Mouse (Mus musculus) midbrain, embryonic 10.5 days (tissue): ENCODE measurements around the gene Efhb. TPM values are rescaled to one million over a fixed set of nuclear protein-coding genes. Genes with fewer than 3 reads are reported as not detected.

Source experiments
- DNase-seq: peaks from one replicate; pipeline ENCODE4 v3.0.0-alpha.2; 2017; ENCODE audit warnings: low spot score
- H3K27ac ChIP-seq: fragments of 300-500 bp; sonication (generic); replicated peaks from 2 replicates; pipeline ENCODE4 v1.5.1; 2016; ENCODE audit warnings: mild to moderate bottlenecking
- H3K27me3 ChIP-seq: fragments of 300-500 bp; sonication (generic); 2 replicates; pipeline ENCODE4 v1.6.1; 2016; ENCODE audit warnings: low read depth, mild to moderate bottlenecking; ENCODE audit not compliant: poor library complexity, severe bottlenecking
- H3K36me3 ChIP-seq: fragments of 300-500 bp; sonication (generic); 2 replicates; pipeline ENCODE4 v1.6.1; 2016; ENCODE audit warnings: mild to moderate bottlenecking, moderate library complexity
- H3K4me1 ChIP-seq: fragments of 300-500 bp; sonication (generic); 2 replicates; pipeline ENCODE4 v1.6.1; 2016
- H3K4me3 ChIP-seq: fragments of 300-500 bp; sonication (generic); 2 replicates; pipeline ENCODE4 v1.5.1; 2016; ENCODE audit warnings: mild to moderate bottlenecking, moderate library complexity
- H3K9me3 ChIP-seq: fragments of 300-500 bp; sonication (generic); replicated peaks from 2 replicates; pipeline ENCODE4 v1.6.1; 2016; ENCODE audit warnings: mild to moderate bottlenecking
- WGBS: fragments of 180-500 bp; shearing (Covaris S2); methylation state at CpG from one replicate; pipeline ENCODE4 v1.1.7; 2016; 5-methylcytosine and 5-hydroxymethylcytosine counted together
- polyA plus RNA-seq: library from polyadenylated mRNA; unstranded; fragments of >200 nt; fragmentation: Nextera tagmentation; extraction: Ambion mirVana; gene quantifications from 2 replicates; pipeline ENCODE4 v1.2.1, GENCODE M21; 2016

The Efhb gene
- polyA plus RNA-seq, 1 experiment from 2014 or later: 0.85 TPM

DNA sequence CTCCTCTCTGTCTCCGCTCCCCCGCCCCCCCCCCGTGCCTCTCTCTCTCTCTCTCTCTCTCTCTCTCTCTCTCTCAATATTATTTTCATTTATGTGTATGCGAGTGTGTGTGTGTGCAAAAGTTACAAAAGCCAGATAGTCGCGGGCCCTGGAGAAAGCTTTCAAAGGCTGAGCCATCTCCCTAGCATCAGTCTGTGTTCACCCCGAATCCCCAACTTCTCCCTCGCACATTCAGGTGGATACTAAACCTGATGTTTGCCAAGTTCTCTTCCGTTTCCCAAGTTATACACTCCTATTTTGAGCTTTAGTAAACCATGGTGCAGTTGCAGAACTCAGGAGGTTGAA lies 347 bp upstream of the Efhb start:
- Histone ChIP-seq H3K27me3 (no peaks in the 10 kb centered on the region), H3K9me3 (no peaks in the 10 kb centered on the region), H3K36me3 (no peaks in the 10 kb centered on the region), H3K27ac (peak overlapping the region; percentile 84), H3K4me3 (peak overlapping the region; percentile 55), H3K4me1 (peaks cover 15% of the 10 kb centered on the region)
- WGBS: 26% methylated on average over 7 of the region's 9 CpGs
- no peak for DNase-seq

DNA sequence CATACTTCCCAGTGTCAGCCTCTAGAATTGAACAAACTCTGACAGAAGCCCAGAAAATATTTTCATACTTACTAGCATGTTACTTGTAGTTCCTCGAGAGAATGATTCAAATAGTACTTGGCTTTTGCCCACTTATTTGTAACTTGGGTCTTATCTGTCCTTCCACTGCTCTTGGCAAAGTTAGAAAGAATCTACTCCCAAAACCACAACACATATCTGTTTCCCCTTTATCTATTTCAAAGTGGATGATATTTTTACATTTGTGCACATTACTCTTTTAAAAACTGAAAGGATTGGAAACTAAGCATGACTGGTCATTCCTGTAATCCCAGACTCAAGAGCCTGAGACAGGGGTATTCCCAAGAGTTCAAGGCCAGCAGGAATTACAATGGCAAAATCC lies 6.4 kb downstream of the Efhb start:
- H3K4me3 ChIP-seq: no peak overlapping the region
- no peaks in the 10 kb centered on the region for H3K27me3 ChIP-seq
- no peaks in the 10 kb centered on the region for H3K4me1 ChIP-seq
- 71% methylated on average over 1 of the region's 1 CpGs for WGBS
- H3K9me3 ChIP-seq: no peaks in the 10 kb centered on the region
- no peak overlapping the region for H3K27ac ChIP-seq
- no peak for DNase-seq
- no peaks in the 10 kb centered on the region for H3K36me3 ChIP-seq

DNA sequence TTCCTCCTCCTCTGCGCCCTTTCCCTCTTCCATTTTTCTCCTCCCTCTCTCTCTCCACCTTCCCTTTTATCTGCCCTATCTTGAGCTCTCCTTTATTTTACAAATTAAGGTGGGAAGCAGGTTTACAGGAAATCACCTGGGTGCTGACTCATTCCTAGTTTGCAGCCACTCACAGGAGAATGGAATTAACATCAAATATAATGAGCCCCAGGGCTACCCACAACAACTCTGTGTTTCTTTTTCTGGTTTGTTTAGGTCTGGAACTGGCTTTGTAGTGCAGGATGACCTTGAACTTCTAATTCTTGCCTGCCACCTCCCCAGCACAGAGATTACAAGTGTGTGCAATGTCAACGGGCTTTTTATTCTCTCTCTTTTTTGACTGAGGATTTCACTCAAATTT lies 7.0 kb downstream of the Efhb start:
- 90% methylated on average over 2 of the region's 2 CpGs for WGBS
- Histone ChIP-seq H3K27ac (no peak overlapping the region), H3K27me3 (no peaks in the 10 kb centered on the region), H3K4me1 (no peaks in the 10 kb centered on the region), H3K4me3 (no peak overlapping the region), H3K9me3 (no peaks in the 10 kb centered on the region), H3K36me3 (no peaks in the 10 kb centered on the region)
- no peak for DNase-seq

DNA sequence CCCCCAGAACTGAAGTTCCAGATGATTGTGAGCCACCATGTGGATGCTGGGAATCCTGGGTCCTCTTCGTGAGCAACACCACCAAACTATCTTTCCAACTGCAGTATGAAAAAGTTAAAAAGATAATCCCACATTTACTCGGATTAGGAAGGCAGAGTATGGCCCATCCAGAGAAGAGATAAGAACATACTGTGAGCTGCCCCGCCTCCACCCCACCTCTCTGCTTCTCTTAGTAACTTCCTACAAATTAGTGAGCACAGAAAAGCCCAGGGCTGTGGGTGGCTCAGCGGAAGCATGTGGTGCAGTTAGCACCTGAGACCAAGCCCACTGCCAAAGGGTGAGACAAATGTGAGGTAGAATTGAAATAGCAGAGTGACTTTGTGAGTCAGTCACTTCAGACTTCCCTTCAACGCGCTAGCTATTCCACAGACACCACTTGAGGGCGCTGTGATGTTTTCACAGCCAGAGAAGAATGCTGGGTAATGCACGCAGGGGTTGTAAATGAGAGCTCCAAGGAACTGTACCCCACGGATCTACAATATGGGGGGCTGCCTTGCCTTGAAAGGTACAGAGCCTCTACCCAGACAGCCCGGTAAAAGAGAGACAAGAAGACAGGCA lies 60.3 kb downstream of the Efhb start:
- Histone ChIP-seq H3K9me3 (no peaks in the 10 kb centered on the region), H3K27ac (no peak overlapping the region), H3K4me3 (no peak overlapping the region), H3K36me3 (no peaks in the 10 kb centered on the region), H3K27me3 (no peaks in the 10 kb centered on the region), H3K4me1 (0 out of 2 replicates have a peak, but pooled peaks cover 2% of the 10 kb centered on the region)
- WGBS: 43% methylated on average over 10 of the region's 10 CpGs
- DNase-seq: peak; percentile 32

DNA sequence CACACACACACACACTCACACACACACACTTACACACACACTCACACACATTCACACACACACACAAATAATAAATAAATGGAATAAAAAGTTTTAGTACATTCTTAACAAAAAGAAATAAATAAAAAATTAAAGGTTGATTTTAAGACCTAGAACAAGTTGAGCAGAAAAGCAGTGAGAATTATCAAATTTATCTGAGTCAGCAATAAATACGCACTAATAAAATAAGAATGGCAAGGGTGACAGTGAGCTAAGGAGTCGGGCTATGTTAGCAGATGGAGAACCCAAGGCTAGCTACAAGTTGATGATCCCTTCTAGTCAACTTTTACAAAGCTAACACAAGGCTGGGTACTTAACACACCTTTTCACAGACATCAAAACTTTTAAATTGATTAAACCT lies 69.9 kb downstream of the Efhb start:
- no peaks in the 10 kb centered on the region for H3K27me3 ChIP-seq
- H3K4me1 ChIP-seq: no peaks in the 10 kb centered on the region
- H3K4me3 ChIP-seq: no peak overlapping the region
- H3K36me3 ChIP-seq: no peaks in the 10 kb centered on the region
- no peaks in the 10 kb centered on the region for H3K9me3 ChIP-seq
- WGBS: 89% methylated on average over 2 of the region's 2 CpGs
- H3K27ac ChIP-seq: no peak overlapping the region
- no peak for DNase-seq

DNA sequence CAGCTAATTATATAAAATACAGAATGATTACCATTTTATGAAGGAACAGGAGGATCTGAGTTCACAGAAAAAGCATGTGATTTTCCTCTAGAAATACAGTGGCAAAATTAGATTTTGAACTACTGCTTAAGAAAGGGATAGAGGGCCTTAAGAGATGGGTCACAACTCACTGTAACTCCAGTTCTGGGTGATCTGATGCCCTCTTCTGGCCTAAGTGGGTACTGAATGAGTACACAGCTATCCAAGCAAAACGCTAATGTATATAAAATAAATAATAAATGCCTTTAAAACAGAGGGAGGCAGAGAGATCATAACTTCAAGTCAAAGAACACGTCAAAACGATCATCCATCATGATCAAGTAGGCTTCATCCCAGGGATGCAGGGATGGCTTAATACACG lies 73.6 kb downstream of the Efhb start:
- H3K27ac ChIP-seq: no peak overlapping the region
- peak; percentile 16 for DNase-seq
- no peak overlapping the region for H3K4me3 ChIP-seq
- H3K27me3 ChIP-seq: no peaks in the 10 kb centered on the region
- WGBS: 47% methylated on average over 4 of the region's 4 CpGs
- no peaks in the 10 kb centered on the region for H3K4me1 ChIP-seq
- H3K36me3 ChIP-seq: no peaks in the 10 kb centered on the region
- no peaks in the 10 kb centered on the region for H3K9me3 ChIP-seq

DNA sequence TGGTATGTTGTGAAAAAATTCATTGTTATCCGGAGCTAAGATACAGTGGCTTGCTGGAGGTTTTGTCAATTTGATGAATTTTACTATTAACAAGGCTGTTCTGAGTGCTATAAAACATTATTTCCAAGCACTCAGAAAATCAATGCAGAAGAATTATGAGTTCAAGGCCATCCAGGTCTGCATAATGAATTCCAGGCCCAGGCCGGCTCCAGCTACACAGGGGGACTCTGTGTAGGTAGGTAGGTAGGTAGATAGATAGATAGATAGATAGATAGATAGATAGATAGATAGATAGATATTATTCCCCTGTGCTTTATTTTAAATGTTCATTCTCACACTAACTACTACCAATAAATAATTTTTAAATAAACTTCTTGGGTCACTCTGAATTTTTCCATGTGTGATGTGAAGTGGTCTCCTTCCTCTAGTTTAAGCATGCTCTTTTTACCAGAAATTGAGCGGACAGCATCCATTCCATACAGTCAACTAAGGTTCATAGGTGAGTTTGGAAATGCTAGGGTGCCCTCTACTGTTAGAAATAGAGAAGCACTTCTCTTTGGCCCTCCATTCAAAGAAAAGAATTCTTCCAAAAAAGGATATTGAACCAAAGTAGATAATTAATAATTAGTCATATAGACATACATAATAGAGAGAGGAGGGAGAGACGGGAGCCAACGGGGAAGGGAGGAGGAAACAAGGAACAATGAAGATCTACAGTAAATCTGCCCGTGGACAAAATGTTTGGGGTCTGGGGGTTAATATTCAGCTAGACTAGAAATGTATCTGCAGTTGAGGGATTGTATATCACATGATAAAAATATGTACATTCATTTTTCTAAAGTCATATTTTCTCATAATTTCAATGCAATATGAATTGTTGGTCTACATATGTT lies 75.3 kb downstream of the Efhb start:
- DNase-seq: no peak
- no peak overlapping the region for H3K27ac ChIP-seq
- no peak overlapping the region for H3K4me3 ChIP-seq
- 62% methylated on average over 6 of the region's 6 CpGs for WGBS
- H3K36me3 ChIP-seq: no peaks in the 10 kb centered on the region
- no peaks in the 10 kb centered on the region for H3K9me3 ChIP-seq
- H3K27me3 ChIP-seq: no peaks in the 10 kb centered on the region
- H3K4me1 ChIP-seq: no peaks in the 10 kb centered on the region

DNA sequence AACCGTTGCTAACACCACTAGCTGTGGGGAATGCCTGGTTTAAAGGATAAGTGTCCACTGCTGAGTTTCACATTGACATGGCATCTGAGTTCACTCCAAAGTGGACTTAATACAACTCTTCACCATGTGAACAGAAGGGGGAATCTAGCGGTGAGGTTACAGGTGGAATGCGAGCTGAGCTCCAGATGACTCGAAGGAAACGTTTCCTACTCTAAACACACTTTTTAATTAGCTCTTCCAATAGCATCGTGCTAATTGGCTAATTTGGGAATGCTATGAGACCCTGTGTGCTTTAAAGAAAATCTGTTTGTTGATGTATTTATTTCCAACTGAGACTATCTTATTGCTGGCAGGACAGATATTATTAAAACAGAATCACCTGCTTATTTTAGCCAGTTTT lies 76.3 kb downstream of the Efhb start:
- Histone ChIP-seq H3K27ac (no peak overlapping the region), H3K36me3 (no peaks in the 10 kb centered on the region), H3K9me3 (no peaks in the 10 kb centered on the region), H3K4me3 (no peak overlapping the region), H3K27me3 (no peaks in the 10 kb centered on the region), H3K4me1 (no peaks in the 10 kb centered on the region)
- 79% methylated on average over 6 of the region's 6 CpGs for WGBS
- no peak for DNase-seq

DNA sequence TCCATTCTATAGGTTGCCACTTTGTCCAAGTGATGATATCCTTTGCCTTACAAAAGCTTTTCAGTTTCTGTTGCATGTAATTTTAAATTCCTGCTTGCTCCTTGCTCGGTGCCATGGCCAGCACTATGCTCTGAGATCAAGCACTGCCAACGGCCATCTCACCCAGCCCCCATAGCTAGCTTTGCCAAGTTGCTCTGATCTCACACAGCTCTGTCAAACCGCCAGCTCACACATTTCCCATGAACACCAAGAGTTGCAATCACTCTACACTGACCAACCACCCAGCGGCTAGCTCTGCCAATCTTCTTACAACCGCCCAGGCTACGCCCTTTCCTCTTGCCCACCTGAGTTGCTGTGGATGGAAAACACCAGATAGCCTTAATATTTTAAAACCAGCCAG lies 99.0 kb downstream of the Efhb start:
- no peaks in the 10 kb centered on the region for H3K4me1 ChIP-seq
- 92% methylated on average over 6 of the region's 6 CpGs for WGBS
- DNase-seq: no peak
- no peak overlapping the region for H3K4me3 ChIP-seq
- H3K9me3 ChIP-seq: no peaks in the 10 kb centered on the region; the same call in 1 of the 2 replicates
- no peak overlapping the region for H3K27ac ChIP-seq
- H3K36me3 ChIP-seq: no peaks in the 10 kb centered on the region
- no peaks in the 10 kb centered on the region for H3K27me3 ChIP-seq

Other genes starting within 250 kb of the Efhb start
- gene Rab5a, start 15.9 kb upstream of the Efhb start, polyA plus RNA-seq: 66.3 and 68.7 TPM in 2 replicates
- 0.15 and 0.29 TPM in 2 replicates for gene Pp2d1, start 76.1 kb upstream of the Efhb start, polyA plus RNA-seq
- 2.6 and 3.1 TPM in 2 replicates for gene Kat2b, start 103.5 kb upstream of the Efhb start, polyA plus RNA-seq
- gene Sgo1, start 226.0 kb upstream of the Efhb start, polyA plus RNA-seq: 45.7 and 49.5 TPM in 2 replicates